Mouse (Mus musculus): ENCODE measurements around the gene Polr3g. TPM values are rescaled to one million over a fixed set of nuclear protein-coding genes. Genes with fewer than 3 reads are reported as not detected.

The Polr3g gene
- 1.2 and 2.1 TPM in 2 replicates for polyA plus RNA-seq (2012; rRNA removed)

DNA sequence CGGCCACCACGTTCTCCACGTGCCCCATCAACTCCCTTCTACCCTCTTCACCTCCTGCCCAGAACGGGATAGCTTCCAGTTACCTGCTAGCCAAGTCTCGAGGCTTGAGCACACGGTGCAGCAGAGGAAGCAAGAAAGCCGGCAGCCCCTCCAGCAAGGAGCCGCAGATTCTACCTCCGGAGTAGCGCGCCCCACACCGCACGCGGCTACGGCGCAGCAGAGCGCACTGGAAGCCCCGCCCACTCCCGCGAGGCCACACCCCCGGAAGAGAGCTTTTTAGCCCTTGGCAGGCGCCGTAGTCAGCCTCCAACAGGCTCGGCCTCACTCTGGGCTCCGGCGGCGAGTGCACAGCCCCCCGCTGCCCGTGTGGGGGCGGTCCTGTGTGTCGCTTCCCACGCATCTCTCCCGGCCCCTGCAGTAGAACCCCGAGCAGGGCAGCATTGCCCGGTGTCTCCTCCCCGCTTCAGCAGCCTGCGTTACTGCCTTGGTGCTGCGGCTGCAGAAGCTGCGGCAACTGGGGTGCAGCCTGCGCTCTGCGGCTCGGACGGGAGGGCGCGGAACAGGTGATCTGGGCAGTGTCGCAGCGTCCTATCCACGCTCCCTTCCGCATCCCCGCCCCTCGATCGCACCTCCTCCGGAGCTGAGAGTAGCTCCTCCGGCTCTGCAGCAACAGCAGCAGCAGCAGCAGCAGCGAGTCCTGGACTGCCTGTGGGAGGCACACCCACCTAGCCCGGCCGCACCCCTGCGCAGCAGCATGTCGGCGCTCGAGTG, at the start of gene Polr3g, which contains the start of gene Mblac2:
Gene Polr3g, minus strand, starts transcription at position 239 of the 771 bp plus-strand sequence.
Gene Mblac2, plus strand, starts transcription at position 567 of the 771 bp plus-strand sequence.
- TF ChIP-seq CTCF (IDR thresholded peaks at IDR 0.05; ENCODE audit: extremely low read depth, insufficient read depth, insufficient read length, insufficient replicate concordance) (peak; percentile 4; the same call in 1 of the 2 replicates), POLR2A (IDR thresholded peaks at IDR 0.05; ENCODE audit: low read depth, low read length) (peak; percentile 36; the same call in 1 of the 2 replicates)
- peaks cover 6% of the 10 kb centered on the region; the same call in 1 of the 2 replicates for H3K4me1 ChIP-seq (ENCODE audit: control insufficient read depth, insufficient read depth, insufficient read length)
- under 1% methylated on average over 61 of the region's 61 CpGs for WGBS
- H3K27ac ChIP-seq (ENCODE audit: insufficient read depth, low read length): peak within 1 kb of the TSS; percentile 96
- no peaks in the 10 kb centered on the region for H3K36me3 ChIP-seq (ENCODE audit: control insufficient read depth, insufficient read depth, low read length)
- H3K4me3 ChIP-seq (ENCODE audit: extremely low read depth, insufficient read depth, insufficient read length): peak within 1 kb of the TSS; percentile 93
- peak; percentile 86 to 96 for DNase-seq (ENCODE audit: low read depth in 1 of 2, low spot score in 2 of 2)
- H3K27me3 ChIP-seq (ENCODE audit: control insufficient read depth, insufficient read depth, low read length): no peaks in the 10 kb centered on the region

DNA sequence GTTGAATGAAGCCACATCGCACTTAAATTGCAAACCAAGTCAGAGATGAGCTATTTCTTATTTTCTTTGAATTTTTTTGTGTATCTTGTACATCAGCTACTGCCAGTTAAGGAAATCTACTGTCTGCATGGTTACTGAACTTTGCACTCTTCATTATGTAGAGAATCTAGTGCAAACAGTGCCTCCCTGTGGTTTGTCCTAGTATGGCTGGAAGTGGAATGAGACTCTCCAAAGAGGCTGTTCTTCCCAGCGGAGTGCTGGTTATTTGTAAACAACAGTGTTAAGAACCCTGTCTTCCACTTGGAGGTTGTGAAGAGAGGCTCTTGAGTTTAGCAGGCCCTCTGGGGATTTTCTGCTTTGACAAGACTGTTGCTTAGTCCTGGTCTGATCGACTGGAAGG, 49.6 kb upstream of the Polr3g start:
- no peak for TF ChIP-seq POLR2A (IDR thresholded peaks at IDR 0.05; ENCODE audit: low read depth, low read length)
- TF ChIP-seq CTCF (IDR thresholded peaks at IDR 0.05; ENCODE audit: extremely low read depth, insufficient read depth, insufficient read length, insufficient replicate concordance): no peak
- Histone ChIP-seq H3K4me1 (ENCODE audit: control insufficient read depth, insufficient read depth, insufficient read length) (no peaks in the 10 kb centered on the region), H3K27ac (ENCODE audit: insufficient read depth, low read length) (no peak overlapping the region), H3K36me3 (ENCODE audit: control insufficient read depth, insufficient read depth, low read length) (no peaks in the 10 kb centered on the region), H3K4me3 (ENCODE audit: extremely low read depth, insufficient read depth, insufficient read length) (no peak overlapping the region), H3K27me3 (ENCODE audit: control insufficient read depth, insufficient read depth, low read length) (no peaks in the 10 kb centered on the region)
- DNase-seq (ENCODE audit: low read depth in 1 of 2, low spot score in 2 of 2): no peak
- WGBS: 54% methylated on average over 3 of the region's 3 CpGs

DNA sequence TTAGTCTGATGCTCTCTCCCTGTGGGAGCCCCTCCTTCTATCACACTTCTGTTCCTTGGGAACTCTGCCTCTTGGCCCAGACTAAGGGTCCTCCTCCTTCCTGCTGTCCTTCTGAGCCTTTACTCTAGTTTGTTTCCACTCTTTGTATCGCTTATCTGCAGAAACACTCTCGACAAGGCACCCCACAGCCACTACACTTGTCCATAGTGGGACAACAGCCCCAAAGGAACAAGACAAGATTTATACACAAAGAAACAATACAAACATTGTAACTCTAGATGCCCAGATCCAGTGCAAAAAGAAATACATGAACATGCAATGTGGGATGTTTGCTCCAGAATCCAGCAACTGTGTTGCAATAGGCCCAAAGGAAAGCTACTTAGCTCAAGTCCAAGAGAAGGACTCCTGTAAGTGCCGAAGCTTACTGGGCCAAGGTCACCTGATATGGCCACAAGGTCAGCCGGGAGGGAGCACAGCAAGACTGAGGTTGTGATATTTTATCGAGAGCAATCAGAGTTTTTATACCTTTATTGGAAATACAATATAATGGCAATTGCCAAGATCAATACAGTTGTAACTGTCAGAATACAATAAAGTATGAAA, 46.3 kb upstream of the Polr3g start:
- TF ChIP-seq POLR2A (IDR thresholded peaks at IDR 0.05; ENCODE audit: low read depth, low read length) (no peak), CTCF (IDR thresholded peaks at IDR 0.05; ENCODE audit: extremely low read depth, insufficient read depth, insufficient read length, insufficient replicate concordance) (no peak)
- no peaks in the 10 kb centered on the region for H3K27me3 ChIP-seq (ENCODE audit: control insufficient read depth, insufficient read depth, low read length)
- H3K4me3 ChIP-seq (ENCODE audit: extremely low read depth, insufficient read depth, insufficient read length): no peak overlapping the region
- H3K4me1 ChIP-seq (ENCODE audit: control insufficient read depth, insufficient read depth, insufficient read length): no peaks in the 10 kb centered on the region
- no peak overlapping the region for H3K27ac ChIP-seq (ENCODE audit: insufficient read depth, low read length)
- 84% methylated on average over 5 of the region's 5 CpGs for WGBS
- no peak for DNase-seq (ENCODE audit: low read depth in 1 of 2, low spot score in 2 of 2)
- H3K36me3 ChIP-seq (ENCODE audit: control insufficient read depth, insufficient read depth, low read length): no peaks in the 10 kb centered on the region

DNA sequence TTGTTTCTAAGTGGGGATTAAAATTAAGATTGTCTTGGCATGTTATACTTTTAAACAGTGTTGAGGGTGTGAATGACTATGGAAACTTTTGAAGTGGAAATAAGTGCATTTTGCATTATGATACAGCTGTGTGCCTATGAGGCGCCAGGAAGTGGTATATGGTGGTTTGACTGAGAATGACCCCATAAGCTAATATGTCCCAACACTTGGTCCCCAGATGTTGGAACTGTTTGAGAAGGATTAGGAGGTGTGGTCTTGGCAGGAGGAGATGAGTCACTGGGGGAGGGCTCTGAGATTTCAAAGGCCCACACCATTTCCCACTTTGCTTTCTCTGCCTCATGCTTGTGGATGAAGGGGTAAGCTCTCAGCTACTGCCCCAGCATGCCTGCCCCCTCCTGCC, 44.5 kb upstream of the Polr3g start:
- TF ChIP-seq POLR2A (IDR thresholded peaks at IDR 0.05; ENCODE audit: low read depth, low read length): no peak
- no peak for TF ChIP-seq CTCF (IDR thresholded peaks at IDR 0.05; ENCODE audit: extremely low read depth, insufficient read depth, insufficient read length, insufficient replicate concordance)
- no peak for DNase-seq (ENCODE audit: low read depth in 1 of 2, low spot score in 2 of 2)
- Histone ChIP-seq H3K27ac (ENCODE audit: insufficient read depth, low read length) (no peak overlapping the region), H3K27me3 (ENCODE audit: control insufficient read depth, insufficient read depth, low read length) (no peaks in the 10 kb centered on the region), H3K36me3 (ENCODE audit: control insufficient read depth, insufficient read depth, low read length) (no peaks in the 10 kb centered on the region), H3K4me3 (ENCODE audit: extremely low read depth, insufficient read depth, insufficient read length) (no peak overlapping the region), H3K4me1 (ENCODE audit: control insufficient read depth, insufficient read depth, insufficient read length) (no peaks in the 10 kb centered on the region)
- 87% methylated on average over 1 of the region's 1 CpGs for WGBS

DNA sequence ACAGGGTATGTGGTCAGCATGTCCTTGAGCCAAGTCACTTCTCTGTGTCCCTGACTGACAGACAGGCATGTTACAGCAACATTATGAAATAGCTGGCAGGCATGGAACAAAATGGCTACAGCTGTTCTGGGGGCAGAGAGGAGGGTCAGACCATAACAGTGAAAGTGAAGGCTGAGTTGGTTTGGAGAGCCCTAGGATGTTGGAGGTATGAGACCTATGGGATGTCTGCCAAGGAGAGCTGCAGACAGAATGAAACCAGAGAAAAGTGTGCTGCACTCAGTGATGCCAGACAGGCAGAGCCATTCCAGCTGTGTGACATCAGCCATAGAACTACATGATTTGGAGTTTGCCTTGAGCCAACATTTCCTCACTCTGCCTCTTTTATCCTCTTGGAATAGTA, 44.1 kb upstream of the Polr3g start:
- no peaks in the 10 kb centered on the region for H3K4me1 ChIP-seq (ENCODE audit: control insufficient read depth, insufficient read depth, insufficient read length)
- no peak for TF ChIP-seq POLR2A (IDR thresholded peaks at IDR 0.05; ENCODE audit: low read depth, low read length)
- DNase-seq (ENCODE audit: low read depth in 1 of 2, low spot score in 2 of 2): no peak

DNA sequence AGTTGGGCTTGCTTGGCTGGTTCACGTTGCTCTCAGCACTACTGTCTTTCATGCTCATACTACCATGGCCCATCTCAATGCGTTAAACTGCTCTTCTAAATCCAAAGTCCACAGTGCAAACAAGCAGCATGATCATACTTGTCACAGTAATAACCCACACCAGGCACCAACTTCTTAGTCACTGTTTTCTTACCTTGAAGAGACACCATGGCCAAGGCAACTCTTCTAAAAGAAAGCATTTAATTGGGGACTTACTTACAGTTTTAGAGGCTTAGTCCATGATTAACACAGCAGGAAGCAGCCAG, 33.2 kb upstream of the Polr3g start:
- Histone ChIP-seq H3K36me3 (ENCODE audit: control insufficient read depth, insufficient read depth, low read length) (no peaks in the 10 kb centered on the region), H3K4me1 (ENCODE audit: control insufficient read depth, insufficient read depth, insufficient read length) (0 out of 2 replicates have a peak, but pooled peaks cover 2% of the 10 kb centered on the region), H3K4me3 (ENCODE audit: extremely low read depth, insufficient read depth, insufficient read length) (no peak overlapping the region), H3K27ac (ENCODE audit: insufficient read depth, low read length) (no peak overlapping the region), H3K27me3 (ENCODE audit: control insufficient read depth, insufficient read depth, low read length) (no peaks in the 10 kb centered on the region)
- DNase-seq (ENCODE audit: low read depth in 1 of 2, low spot score in 2 of 2): no peak
- no peak for TF ChIP-seq POLR2A (IDR thresholded peaks at IDR 0.05; ENCODE audit: low read depth, low read length)
- no peak for TF ChIP-seq CTCF (IDR thresholded peaks at IDR 0.05; ENCODE audit: extremely low read depth, insufficient read depth, insufficient read length, insufficient replicate concordance)
- 93% methylated on average over 2 of the region's 2 CpGs for WGBS

More for the DNA sequence above, 44.1 kb upstream of the Polr3g start:
- Histone ChIP-seq H3K27me3 (ENCODE audit: control insufficient read depth, insufficient read depth, low read length) (no peaks in the 10 kb centered on the region), H3K4me3 (ENCODE audit: extremely low read depth, insufficient read depth, insufficient read length) (no peak overlapping the region), H3K27ac (ENCODE audit: insufficient read depth, low read length) (no peak overlapping the region), H3K36me3 (ENCODE audit: control insufficient read depth, insufficient read depth, low read length) (no peaks in the 10 kb centered on the region)

All from spleen, adult 2 months (tissue).